Mouse (Mus musculus) kidney, embryonic 14.5 days (tissue): Measurements from ENCODE around the gene Rsph3b. TPM values are rescaled to one million over a fixed set of nuclear protein-coding genes. Genes with fewer than 3 reads are reported as not detected.
"Not testable (repeated sequence)": the region's sequence is repeated elsewhere in the genome, so short reads cannot be mapped to it uniquely, and the experiment has no call there.

Source experiments
- ATAC-seq: fragments of 200-750 bp; cut with Nextera tagmentation; 2 replicates; pipeline ENCODE4 v1.8.0; 2017; ENCODE audit warnings: moderate number of reproducible peaks, mild to moderate bottlenecking, moderate TSS enrichment, moderate library complexity; ENCODE audit not compliant: low FRiP score, low TSS enrichment
- H3K27ac ChIP-seq: fragments of 300-500 bp; sonication (generic); 2 replicates; pipeline ENCODE4 v1.5.1; 2014; ENCODE audit warnings: low read depth, mild to moderate bottlenecking, low read length, moderate library complexity, mixed read lengths
- H3K27me3 ChIP-seq: fragments of 300-500 bp; sonication (generic); 2 replicates; pipeline ENCODE4 v1.6.1; 2014; ENCODE audit warnings: mild to moderate bottlenecking, low read length; ENCODE audit not compliant: control insufficient read depth, insufficient read depth
- H3K36me3 ChIP-seq: fragments of 300-500 bp; sonication (generic); 2 replicates; pipeline ENCODE4 v1.6.1; 2014; ENCODE audit warnings: low read length, mixed read lengths; ENCODE audit not compliant: control insufficient read depth, insufficient read depth
- H3K4me1 ChIP-seq: fragments of 300-500 bp; sonication (generic); 2 replicates; pipeline ENCODE4 v1.6.1; 2014; ENCODE audit warnings: low read length, mixed read lengths; ENCODE audit not compliant: control insufficient read depth, insufficient read depth
- H3K4me2 ChIP-seq: fragments of 300-500 bp; sonication (generic); replicated peaks from 2 replicates; pipeline ENCODE4 v1.6.1; 2014; ENCODE audit warnings: low read depth, mild to moderate bottlenecking, low read length
- H3K4me3 ChIP-seq: fragments of 300-500 bp; sonication (generic); 2 replicates; pipeline ENCODE4 v1.5.1; 2014; ENCODE audit warnings: mild to moderate bottlenecking, low read length
- H3K9ac ChIP-seq: fragments of 300-500 bp; sonication (generic); 2 replicates; pipeline ENCODE4 v1.6.1; 2014; ENCODE audit warnings: low read depth, mild to moderate bottlenecking, low read length, moderate library complexity
- H3K9me3 ChIP-seq: fragments of 300-500 bp; sonication (generic); 2 replicates; pipeline ENCODE4 v1.6.1; 2016; ENCODE audit warnings: low read length; ENCODE audit not compliant: control insufficient read depth
- WGBS: fragments of 180-500 bp; shearing (Covaris S2); extraction: QIAGEN DNeasy Blood & Tissue Kit; methylation state at CpG from one replicate; pipeline ENCODE4 v1.1.7; 2014; 5-methylcytosine and 5-hydroxymethylcytosine counted together
- polyA plus RNA-seq: library from polyadenylated mRNA; unstranded; fragments of >200 nt; fragmentation: Nextera tagmentation; extraction: Ambion mirVana; gene quantifications from 2 replicates; pipeline ENCODE4 v1.2.1, GENCODE M21; 2014

Rsph3b gene
- polyA plus RNA-seq, 1 experiment from 2014 or later = 45.0 TPM

- not testable (repeated sequence) for H3K9ac ChIP-seq, H3K27ac ChIP-seq, H3K4me2 ChIP-seq, ATAC-seq, H3K4me1 ChIP-seq, H3K9me3 ChIP-seq, H3K27me3 ChIP-seq, H3K36me3 ChIP-seq, H3K4me3 ChIP-seq
- WGBS = 59% methylated on average over 3 of the region's 3 CpGs
Observed at GRCm38 (mm10) chr17:6974985-6975384, 26.5 kb upstream of the Rsph3b start.

DNA sequence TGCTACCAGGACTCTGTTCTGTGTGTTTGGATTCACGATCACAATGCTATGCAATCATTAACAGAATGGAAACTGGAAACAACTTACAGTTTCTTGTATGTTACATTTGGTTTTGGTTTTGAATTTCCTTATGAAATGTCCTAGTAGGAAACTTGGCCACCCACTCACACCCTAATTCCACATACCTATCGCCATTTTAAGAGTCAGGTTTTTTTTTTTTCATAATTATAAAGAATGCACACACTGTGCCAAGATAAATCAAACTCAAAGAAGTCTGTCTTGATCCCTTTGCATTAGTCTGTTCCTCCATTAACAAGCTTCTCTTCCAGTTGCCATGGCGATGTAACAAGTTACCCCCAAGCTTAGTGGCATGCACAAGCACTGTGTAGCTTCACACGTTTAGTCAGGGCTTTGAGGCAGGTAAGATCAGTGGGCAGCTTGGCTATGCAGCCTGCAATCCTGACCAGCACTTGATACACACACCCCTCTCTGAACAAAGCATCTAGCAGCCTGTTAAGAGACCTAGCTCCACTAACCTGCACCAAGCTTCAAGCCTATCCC lies 24.4 kb upstream of the Rsph3b start:
- not testable (repeated sequence) for H3K4me3 ChIP-seq, H3K27ac ChIP-seq, ATAC-seq, H3K4me2 ChIP-seq, H3K27me3 ChIP-seq, H3K36me3 ChIP-seq, H3K9ac ChIP-seq, H3K9me3 ChIP-seq, H3K4me1 ChIP-seq
- 69% methylated on average over 4 of the region's 4 CpGs for WGBS

DNA sequence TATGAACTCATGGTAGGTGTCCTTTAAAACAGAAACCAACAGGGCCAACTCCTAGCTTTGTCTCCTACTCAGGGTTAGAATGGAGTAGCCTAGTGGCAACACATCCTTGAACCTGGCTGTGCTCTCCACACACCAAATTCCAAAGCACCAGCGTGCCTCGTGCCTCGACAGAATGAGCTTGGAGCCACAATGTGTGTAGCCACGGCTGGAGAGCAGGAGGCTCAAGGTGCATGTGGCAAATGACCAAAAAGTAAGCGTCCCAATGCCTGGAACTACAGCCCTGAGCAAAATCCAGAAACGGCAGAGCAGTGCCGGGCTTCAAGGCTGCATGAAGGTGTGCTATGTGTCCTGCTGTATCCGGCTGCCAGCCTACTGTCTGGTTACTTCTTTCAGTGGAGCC lies 22.8 kb upstream of the Rsph3b start:
- H3K9ac ChIP-seq, ATAC-seq, H3K9me3 ChIP-seq, H3K4me2 ChIP-seq, H3K4me1 ChIP-seq, H3K27me3 ChIP-seq, H3K36me3 ChIP-seq, H3K4me3 ChIP-seq, H3K27ac ChIP-seq: not testable (repeated sequence)
- 82% methylated on average over 7 of the region's 8 CpGs for WGBS

- H3K9me3 ChIP-seq, H3K9ac ChIP-seq, H3K27ac ChIP-seq, H3K27me3 ChIP-seq, H3K36me3 ChIP-seq, H3K4me1 ChIP-seq, H3K4me3 ChIP-seq, H3K4me2 ChIP-seq, ATAC-seq: not testable (repeated sequence)
- no CpG with 5 or more reads among the region's 8 CpGs for WGBS
Observed at GRCm38 (mm10) chr17:6970334-6970733, 21.9 kb upstream of the Rsph3b start, which contains the start of gene Rnaset2b. Gene Rnaset2b, plus strand, starts transcription at chr17:6970634.

GRCm38 (mm10) chr17:6967673-6968072 lies 19.2 kb upstream of the Rsph3b start:
- H3K4me3 ChIP-seq, H3K27ac ChIP-seq, H3K27me3 ChIP-seq, ATAC-seq, H3K4me1 ChIP-seq, H3K9me3 ChIP-seq, H3K9ac ChIP-seq, H3K4me2 ChIP-seq, H3K36me3 ChIP-seq: not testable (repeated sequence)
- WGBS = no CpG with 5 or more reads among the region's 1 CpGs

DNA sequence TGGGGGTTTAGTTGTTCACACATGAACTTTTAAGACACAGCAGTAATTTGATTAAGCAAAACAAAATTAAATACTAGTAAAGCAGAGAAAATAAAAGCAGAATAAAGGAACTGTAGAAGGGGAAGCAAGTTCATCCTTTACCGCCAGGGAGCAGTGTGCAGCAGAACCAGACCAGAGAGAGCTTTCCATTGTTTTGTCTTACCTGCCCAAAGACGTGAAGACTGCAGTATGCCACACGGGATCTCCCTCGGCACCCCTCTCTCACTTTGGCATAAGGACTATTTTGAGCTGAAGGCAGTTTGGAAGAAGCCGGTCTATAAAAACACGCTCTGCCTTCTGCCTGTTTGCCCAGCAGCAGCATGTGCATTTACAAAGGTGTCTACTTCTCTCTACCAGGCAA lies 16.9 kb upstream of the Rsph3b start:
- H3K9me3 ChIP-seq, ATAC-seq, H3K27ac ChIP-seq, H3K4me3 ChIP-seq, H3K4me2 ChIP-seq, H3K27me3 ChIP-seq, H3K9ac ChIP-seq, H3K4me1 ChIP-seq, H3K36me3 ChIP-seq: not testable (repeated sequence)
- WGBS = 2% methylated on average over 5 of the region's 6 CpGs

DNA sequence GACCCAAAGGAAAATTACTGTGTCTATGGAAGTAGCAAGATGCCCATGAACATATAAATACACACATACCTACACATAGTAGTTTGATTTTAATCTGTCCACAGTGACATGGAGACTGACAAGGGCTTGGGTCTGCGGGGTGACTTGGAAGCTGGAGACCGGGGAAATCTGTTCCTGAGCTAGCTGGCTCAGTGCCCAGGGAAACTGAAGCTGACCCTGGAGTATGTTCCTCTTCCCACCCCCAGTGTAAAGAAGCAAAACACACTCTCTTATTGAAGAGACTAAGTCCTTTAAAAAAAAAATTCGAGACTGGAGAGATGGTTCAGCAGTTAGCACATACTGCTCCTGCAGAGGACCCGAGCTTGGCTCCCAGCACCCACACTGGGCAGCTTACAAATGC lies 14.5 kb upstream of the Rsph3b start:
- H3K4me1 ChIP-seq, H3K27ac ChIP-seq, H3K4me2 ChIP-seq, H3K9ac ChIP-seq, H3K9me3 ChIP-seq, ATAC-seq, H3K36me3 ChIP-seq, H3K27me3 ChIP-seq, H3K4me3 ChIP-seq: not testable (repeated sequence)
- WGBS = 47% methylated on average over 4 of the region's 4 CpGs

GRCm38 (mm10) chr17:6962339-6962738 lies 13.9 kb upstream of the Rsph3b start:
- not testable (repeated sequence) for H3K9me3 ChIP-seq, H3K27ac ChIP-seq, ATAC-seq, H3K27me3 ChIP-seq, H3K4me3 ChIP-seq, H3K9ac ChIP-seq, H3K36me3 ChIP-seq, H3K4me2 ChIP-seq, H3K4me1 ChIP-seq
- WGBS = 79% methylated on average over 3 of the region's 6 CpGs

GRCm38 (mm10) chr17:6961181-6962000 lies 12.9 kb upstream of the Rsph3b start:
- H3K9ac ChIP-seq, H3K9me3 ChIP-seq, H3K4me1 ChIP-seq, H3K27me3 ChIP-seq, H3K36me3 ChIP-seq, H3K27ac ChIP-seq: not testable (repeated sequence)
- WGBS = under 1% methylated on average over 12 of the region's 48 CpGs
- peak; percentile 97 for ATAC-seq
- Histone ChIP-seq H3K4me2 (peak overlapping the region; percentile 29; the same call in 1 of the 2 replicates), H3K4me3 (peak overlapping the region; percentile 44)
